Mouse (Mus musculus) right cerebral cortex, adult 18-20 months (tissue): ENCODE data around the gene Prdx2.

Experiments
- DNase-seq: peaks from one replicate; pipeline ENCODE4 v3.0.0; 2022; ENCODE audit warnings: mixed read lengths

The Prdx2 gene

DNA sequence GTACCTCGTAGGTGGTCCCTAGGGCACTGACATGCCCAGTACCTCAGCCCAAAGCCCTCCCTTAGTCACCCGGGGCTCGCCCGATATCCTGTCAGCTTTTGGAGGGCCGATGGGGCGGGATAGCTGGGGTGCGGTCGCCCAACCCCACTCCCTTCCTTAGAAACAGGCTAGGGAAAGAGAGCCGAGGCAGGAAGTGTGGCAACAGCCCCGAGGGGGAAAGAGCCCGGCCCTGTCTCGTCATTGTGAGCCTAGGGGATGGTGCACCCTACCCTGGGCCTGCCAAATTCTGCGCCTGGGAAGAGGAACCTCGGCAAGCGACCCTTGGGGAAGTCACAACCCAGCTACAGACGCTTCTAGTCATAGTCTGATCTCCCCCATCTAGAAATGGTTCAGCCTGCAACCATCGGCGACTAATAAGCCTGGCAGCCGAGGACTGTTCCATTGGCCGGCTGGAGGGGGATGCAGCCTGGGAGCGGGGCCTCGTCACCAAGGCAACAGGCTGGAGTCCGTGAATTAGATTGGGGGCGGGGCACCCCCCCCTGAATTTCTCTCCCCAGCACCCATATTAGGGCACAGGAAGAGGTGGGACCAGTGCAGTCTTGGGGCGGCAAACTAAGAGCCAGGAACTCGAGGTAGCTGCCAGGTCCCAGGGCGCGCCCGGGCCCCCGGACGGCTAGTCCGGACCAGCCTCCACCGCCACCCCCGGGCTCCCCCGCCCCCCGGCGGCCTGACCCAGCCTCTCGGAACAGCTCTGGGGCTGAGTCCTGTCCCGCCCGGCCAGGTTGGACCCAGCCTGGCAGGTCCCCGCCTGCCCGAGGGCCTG, 10.4 kb downstream of the Prdx2 start:
- peak; percentile 95 for DNase-seq

DNA sequence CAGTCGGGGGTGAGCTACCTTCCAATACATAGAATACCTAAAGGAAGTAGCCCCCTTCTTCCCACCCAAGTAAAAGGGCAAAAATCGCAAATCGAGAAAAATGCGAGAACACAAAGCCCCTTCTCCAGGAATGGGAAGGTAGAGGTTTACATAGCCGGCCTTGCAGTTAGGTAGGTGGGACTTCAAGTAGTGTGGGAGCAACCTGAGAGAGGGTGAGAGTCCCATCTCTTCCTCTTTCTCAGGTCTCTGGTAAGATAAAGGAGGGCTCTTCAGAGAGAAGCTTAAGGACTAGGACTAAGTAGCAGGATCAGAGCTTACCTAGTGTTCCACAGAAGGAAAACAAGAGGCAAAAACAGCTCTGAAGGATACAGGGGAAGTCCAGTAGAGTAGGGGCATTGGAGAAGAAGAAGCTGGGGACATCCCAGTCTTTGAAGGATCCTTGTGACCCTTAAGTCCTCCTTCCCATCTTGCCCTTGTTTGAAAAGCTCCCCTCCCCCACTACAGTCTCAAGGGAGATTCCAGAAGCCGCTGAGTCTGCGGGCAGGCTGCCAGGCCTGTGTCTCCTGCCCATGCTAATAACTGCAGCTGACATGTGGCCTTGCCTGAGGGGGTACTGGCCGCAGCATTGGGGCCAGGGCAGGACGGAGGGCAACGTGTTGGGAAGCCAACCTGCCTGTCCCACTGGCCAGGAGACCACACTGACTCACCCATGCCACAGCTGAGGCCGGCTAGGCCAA, 11.4 kb downstream of the Prdx2 start:
- DNase-seq, result no peak

- DNase-seq, result no peak
Observed at GRCm38 (mm10) chr8:84981644-84982498, 12.5 kb downstream of the Prdx2 start.

- DNase-seq, result no peak
Observed at GRCm38 (mm10) chr8:84982499-84983011, 13.2 kb downstream of the Prdx2 start.

- DNase-seq, result no peak
Observed at GRCm38 (mm10) chr8:84984294-84985048, 15.1 kb downstream of the Prdx2 start.

- no peak for DNase-seq
Observed at GRCm38 (mm10) chr8:84985049-84985683, 15.8 kb downstream of the Prdx2 start.

- DNase-seq, result peak; percentile 98
Observed at GRCm38 (mm10) chr8:84985684-84986378, 16.4 kb downstream of the Prdx2 start.

DNA sequence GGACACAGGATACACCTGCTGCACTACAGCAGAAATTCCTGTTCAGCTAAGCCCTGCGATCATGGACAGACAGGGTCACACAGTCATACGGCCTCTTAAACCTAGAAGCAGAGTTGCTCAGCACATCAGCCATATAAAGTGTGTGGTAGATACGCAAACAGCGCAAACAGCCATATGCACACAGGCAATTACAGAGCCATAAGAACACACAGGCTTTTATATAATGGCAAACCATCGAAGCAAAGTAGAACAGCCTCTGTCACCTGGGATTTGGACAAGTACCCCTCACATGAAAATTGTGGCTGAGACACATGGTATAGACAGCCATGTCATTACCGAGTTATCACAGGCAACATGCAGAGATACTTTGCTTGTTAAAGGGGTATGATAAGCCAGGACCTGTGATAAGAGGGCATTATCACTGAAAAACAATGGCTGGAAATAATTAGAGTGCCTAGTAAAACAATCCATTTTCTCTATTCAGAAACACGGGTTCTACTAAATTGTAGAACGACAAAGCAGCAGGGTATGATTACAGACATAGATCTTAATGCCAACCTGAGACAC, 17.1 kb downstream of the Prdx2 start:
- DNase-seq, result no peak

DNA sequence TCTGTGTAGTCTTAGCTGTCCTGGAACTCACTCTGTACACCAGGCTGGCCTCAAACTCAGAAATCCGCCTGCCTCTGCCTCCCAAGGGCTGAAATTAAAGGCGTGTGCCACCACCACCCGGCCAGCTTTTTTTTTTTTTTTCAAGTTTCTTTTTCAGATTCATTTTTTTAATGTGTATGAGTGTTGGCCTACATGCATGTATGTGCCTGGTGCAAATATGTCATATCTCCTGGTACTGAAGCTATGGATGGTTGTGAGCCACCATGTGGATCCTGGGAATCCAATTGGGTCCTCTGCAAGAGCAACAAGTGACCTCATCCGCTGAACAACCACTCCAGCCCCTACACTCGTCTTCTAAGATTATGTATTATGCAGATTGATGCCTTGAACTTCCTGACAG, 18.0 kb downstream of the Prdx2 start:
- DNase-seq, result no peak

GRCm38 (mm10) chr8:84987903-84988302, 18.5 kb downstream of the Prdx2 start:
- DNase-seq, result no peak

GRCm38 (mm10) chr8:84989311-84989731, 19.9 kb downstream of the Prdx2 start:
- DNase-seq, result no peak

DNA sequence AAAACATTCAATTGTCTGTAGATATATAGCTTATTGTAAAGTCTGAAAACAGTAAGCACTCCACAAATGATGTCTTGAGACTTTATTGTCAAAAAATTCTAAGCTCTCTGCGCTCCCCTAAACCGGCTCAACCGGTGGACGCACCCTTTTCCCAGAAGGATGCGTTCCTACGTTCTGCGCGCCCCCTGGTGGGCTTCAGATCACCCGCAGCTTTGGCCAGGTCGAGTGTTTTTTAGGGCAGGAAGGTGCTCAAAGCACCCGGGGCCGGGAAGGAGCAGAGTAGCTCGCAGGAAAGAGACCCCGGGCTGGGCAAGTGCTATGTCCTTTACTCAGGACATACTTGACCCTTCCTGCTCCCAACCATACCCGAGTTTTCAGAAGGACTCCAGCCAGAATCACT, 20.4 kb downstream of the Prdx2 start:
- DNase-seq, result peak; percentile 90

DNA sequence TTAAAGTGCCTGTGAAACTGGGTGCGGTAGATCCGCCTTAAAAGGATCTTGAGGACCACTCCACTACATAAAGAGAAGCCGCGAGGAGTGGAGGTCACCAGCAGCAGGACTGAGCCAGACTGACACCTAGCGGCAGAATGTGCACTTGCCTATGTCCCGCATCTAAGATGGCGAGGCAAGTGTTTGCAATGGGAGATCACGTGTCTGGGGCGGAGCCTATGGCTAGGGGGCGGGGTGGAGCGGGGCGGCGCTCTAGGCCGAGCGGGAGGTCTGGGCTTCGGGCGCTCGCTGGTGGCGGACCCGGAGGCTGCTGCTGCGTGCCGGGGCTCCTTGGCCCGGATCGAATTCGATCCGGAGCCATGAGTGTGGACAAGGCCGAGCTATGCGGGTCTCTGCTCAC, 21.0 kb downstream of the Prdx2 start, which contains the start of gene Hook2:
Hook2 (plus strand) TSS at position 255 of the 400 bp plus-strand sequence.
- peak; percentile 96 for DNase-seq

GRCm38 (mm10) chr8:84990836-84991235, 21.4 kb downstream of the Prdx2 start:
- DNase-seq, result no peak

- DNase-seq, result no peak
Observed at GRCm38 (mm10) chr8:84994375-84994774, 25.0 kb downstream of the Prdx2 start.

GRCm38 (mm10) chr8:84995680-84996079, 26.3 kb downstream of the Prdx2 start:
- no peak for DNase-seq

DNA sequence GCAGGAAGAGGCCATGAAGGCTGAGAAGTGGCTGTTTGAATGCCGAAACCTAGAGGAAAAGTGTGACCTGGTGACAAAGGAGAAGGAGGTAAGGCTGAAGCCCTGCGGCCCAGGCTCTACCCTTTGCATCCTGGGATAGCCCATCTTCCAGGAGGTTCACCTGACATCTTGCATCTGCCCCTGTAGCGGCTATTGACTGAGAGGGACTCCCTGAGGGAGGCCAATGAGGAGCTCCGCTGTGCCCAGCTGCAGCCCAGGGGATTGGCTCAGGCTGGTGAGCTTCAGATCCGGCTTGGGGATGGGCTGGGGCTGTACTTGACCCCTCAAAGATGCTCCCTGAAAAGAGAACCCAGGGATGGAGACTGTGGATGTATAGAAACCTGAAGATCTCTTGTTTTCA, 27.6 kb downstream of the Prdx2 start:
- DNase-seq, result no peak

- peak; percentile 93 for DNase-seq
Observed at GRCm38 (mm10) chr8:84997649-84998295, 28.4 kb downstream of the Prdx2 start.

DNA sequence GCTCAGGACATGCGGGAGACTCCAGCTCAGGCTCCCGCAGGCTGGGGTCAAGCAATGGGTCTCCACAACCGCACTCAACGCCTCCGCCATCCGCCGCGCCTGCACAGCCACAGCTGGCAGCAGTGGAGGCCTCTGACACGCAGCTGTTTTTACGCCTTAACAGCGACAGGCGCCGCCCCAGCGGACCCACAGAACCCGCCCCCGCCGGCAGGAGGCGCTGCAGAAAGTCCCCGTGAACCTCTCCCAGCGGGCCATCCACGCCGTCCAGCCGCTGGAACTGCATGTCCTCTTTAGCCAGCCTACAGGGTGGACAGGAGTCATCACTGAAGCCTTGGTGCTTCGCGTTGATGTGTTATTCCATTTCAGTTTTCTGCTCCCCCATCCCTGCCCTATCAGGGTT, 38.3 kb downstream of the Prdx2 start:
- DNase-seq, result no peak

DNA sequence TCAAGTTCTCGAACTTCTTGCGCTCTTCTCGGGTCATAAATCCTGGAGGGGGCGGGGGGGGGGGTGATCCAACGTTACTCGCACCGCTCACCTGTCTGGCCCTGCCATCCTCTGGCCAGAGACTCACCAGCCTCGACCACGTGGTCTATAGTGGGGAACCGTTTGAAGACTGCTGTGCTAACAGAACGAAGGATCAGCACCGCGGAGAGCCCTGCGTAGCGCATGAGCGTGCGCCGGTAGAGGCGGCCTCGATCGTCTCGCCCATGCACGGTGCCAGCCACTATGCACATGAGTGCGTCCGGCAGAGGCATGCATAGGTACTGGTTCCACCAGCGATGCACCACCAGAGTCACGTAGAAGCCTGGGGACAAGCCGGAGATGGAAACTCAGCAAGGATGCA, 41.9 kb downstream of the Prdx2 start:
- DNase-seq, result no peak
